Mouse (Mus musculus) G1E (cell line): ENCODE data around the gene Asb15. TPM values are rescaled to one million over a fixed set of nuclear protein-coding genes. Genes with fewer than 3 reads are reported as not detected.

Source experiments
- ATAC-seq: 2 replicates; pipeline ENCODE4 v1.8.0; 2016; ENCODE audit warnings: mild to moderate bottlenecking; ENCODE audit not compliant: insufficient number of reproducible peaks, poor library complexity, low FRiP score, severe bottlenecking; ENCODE audit errors: extremely low read depth
- DNase-seq: peaks from one replicate; pipeline ENCODE4 v3.0.0; 2012; ENCODE audit warnings: low spot score
- H3K27me3 ChIP-seq: 2 replicates; pipeline ENCODE4 v1.6.1; 2012; ENCODE audit warnings: mild to moderate bottlenecking, low read length, inconsistent platforms; ENCODE audit not compliant: insufficient read depth
- H3K36me3 ChIP-seq: replicated peaks from 2 replicates; pipeline ENCODE3; 2012; ENCODE audit warnings: mild to moderate bottlenecking, inconsistent platforms
- H3K4me1 ChIP-seq: 2 replicates; pipeline ENCODE4 v1.6.1; 2012; ENCODE audit warnings: low read depth, low read length, inconsistent platforms, mixed read lengths; ENCODE audit not compliant: insufficient read depth
- H3K4me3 ChIP-seq: 2 replicates; pipeline ENCODE4 v1.5.1; 2012; ENCODE audit warnings: low read depth, mild to moderate bottlenecking, inconsistent platforms, low read length, moderate library complexity, mixed read lengths
- H3K9me3 ChIP-seq: replicated peaks from 2 replicates; pipeline ENCODE4 v1.6.1; 2012; ENCODE audit warnings: inconsistent platforms
- CTCF ChIP-seq: IDR thresholded peaks from 2 replicates; pipeline ENCODE4 v1.5.1; 2012; ENCODE audit warnings: low read depth, low read length, inconsistent platforms, mixed read lengths
- GATA1 ChIP-seq: IDR thresholded peaks from 2 replicates; pipeline ENCODE4 v1.6.1; 2012; ENCODE audit warnings: borderline replicate concordance, low read length, inconsistent platforms, mixed read lengths
- GATA2 ChIP-seq: IDR thresholded peaks from 2 replicates; pipeline ENCODE4 v1.6.1; 2012; ENCODE audit warnings: low read depth, low read length, inconsistent platforms, borderline replicate concordance
- POLR2AphosphoS5 ChIP-seq: IDR thresholded peaks from 2 replicates; pipeline ENCODE4 v1.6.1; 2012; ENCODE audit warnings: low read depth, low read length, inconsistent platforms; ENCODE audit not compliant: insufficient replicate concordance
- TAL1 ChIP-seq: conservative IDR thresholded peaks from 2 replicates; pipeline ENCODE4 v1.6.1; 2012; ENCODE audit warnings: low read depth, low read length, inconsistent platforms, mixed read lengths
- polyA plus RNA-seq: library from polyadenylated mRNA; stranded (reverse); fragments of >175 nt; gene quantifications from 2 replicates; pipeline ENCODE4 v1.2.3, GENCODE M21; 2012
- total RNA-seq, 2 experiments: library from RNA; stranded (forward) in 1 of 2; stranded (reverse) in 1 of 2; fragments of 200-1000 nt in 1 of 2; fragments of >200 nt in 1 of 2; fragmentation: Nextera tagmentation in 1 of 2; gene quantifications; 2 replicates each; pipeline ENCODE4 v1.2.3; 2014 to 2017

The Asb15 gene
- total and polyA plus RNA-seq, 3 experiments: 0.05 TPM; not detected in 2

GRCm38 (mm10) chr6:24616746-24617145 lies 88.8 kb downstream of the Asb15 start:
- TF ChIP-seq TAL1 (no peak), GATA1 (no peak), CTCF (no peak), POLR2AphosphoS5 (no peak), GATA2 (no peak)
- Histone ChIP-seq H3K9me3 (no peaks in the 10 kb centered on the region), H3K27me3 (no peaks in the 10 kb centered on the region), H3K36me3 (peaks cover 70% of the 10 kb centered on the region), H3K4me3 (no peak overlapping the region), H3K4me1 (no peaks in the 10 kb centered on the region)
- ATAC-seq (no peak), DNase-seq (no peak)

- TF ChIP-seq TAL1 (no peak), POLR2AphosphoS5 (no peak), GATA1 (no peak), GATA2 (no peak), CTCF (no peak)
- no peaks in the 10 kb centered on the region for H3K27me3 ChIP-seq
Observed at GRCm38 (mm10) chr6:24619285-24620045, 91.5 kb downstream of the Asb15 start.

GRCm38 (mm10) chr6:24620936-24621335 lies 93.0 kb downstream of the Asb15 start:
- Histone ChIP-seq H3K36me3 (peaks cover 59% of the 10 kb centered on the region), H3K9me3 (no peaks in the 10 kb centered on the region)

More at GRCm38 (mm10) chr6:24619285-24620045, 91.5 kb downstream of the Asb15 start:
- H3K36me3 ChIP-seq: peaks cover 65% of the 10 kb centered on the region
- no peaks in the 10 kb centered on the region for H3K9me3 ChIP-seq
- ATAC-seq: no peak
- no peaks in the 10 kb centered on the region for H3K4me1 ChIP-seq
- no peak for DNase-seq
- H3K4me3 ChIP-seq: no peak overlapping the region

GRCm38 (mm10) chr6:24622098-24622497 lies 94.2 kb downstream of the Asb15 start:
- DNase-seq: no peak
- Histone ChIP-seq H3K4me1 (no peaks in the 10 kb centered on the region), H3K27me3 (no peaks in the 10 kb centered on the region), H3K36me3 (peaks cover 55% of the 10 kb centered on the region), H3K9me3 (no peaks in the 10 kb centered on the region), H3K4me3 (no peak overlapping the region)
- TF ChIP-seq POLR2AphosphoS5: no peak
- TF ChIP-seq CTCF: no peak
- TF ChIP-seq TAL1: no peak
- no peak for TF ChIP-seq GATA1
- TF ChIP-seq GATA2: no peak
- no peak for ATAC-seq

More at GRCm38 (mm10) chr6:24620936-24621335, 93.0 kb downstream of the Asb15 start:
- no peaks in the 10 kb centered on the region for H3K4me1 ChIP-seq
- ATAC-seq (no peak), DNase-seq (no peak)
- no peak overlapping the region for H3K4me3 ChIP-seq
- H3K27me3 ChIP-seq: no peaks in the 10 kb centered on the region
- no peak for TF ChIP-seq TAL1
- TF ChIP-seq GATA2: no peak
- no peak for TF ChIP-seq POLR2AphosphoS5
- no peak for TF ChIP-seq GATA1
- TF ChIP-seq CTCF: no peak

Other genes starting within 250 kb of the Asb15 start
- gene Iqub, start 13.1 kb upstream of the Asb15 start, total RNA-seq (2014; fragmentation: Nextera tagmentation): not detected in 2 replicates
- 0.05 TPM in 1 of 2 replicates, not detected in the other for gene Iqub, start 13.1 kb upstream of the Asb15 start, total RNA-seq (2017)
- gene Iqub, start 13.1 kb upstream of the Asb15 start, polyA plus RNA-seq: not detected in 2 replicates
- gene Ndufa5, start 131 bp upstream of the Asb15 start, total RNA-seq (2014; fragmentation: Nextera tagmentation): 49.7 and 55.7 TPM in 2 replicates
- 358 and 401 TPM in 2 replicates for gene Ndufa5, start 131 bp upstream of the Asb15 start, total RNA-seq (2017)
- gene Ndufa5, start 131 bp upstream of the Asb15 start, polyA plus RNA-seq: 6.1 and 8.3 TPM in 2 replicates
- gene Lmod2, start 69.6 kb downstream of the Asb15 start, total RNA-seq (2014; fragmentation: Nextera tagmentation): not detected in 2 replicates
- 0.11 TPM in 1 of 2 replicates, not detected in the other for gene Lmod2, start 69.6 kb downstream of the Asb15 start, total RNA-seq (2017)
- not detected in 2 replicates for gene Lmod2, start 69.6 kb downstream of the Asb15 start, polyA plus RNA-seq
- 46.9 and 60.4 TPM in 2 replicates for gene Wasl, start 136.9 kb downstream of the Asb15 start, total RNA-seq (2014; fragmentation: Nextera tagmentation)
- 9.0 and 9.6 TPM in 2 replicates for gene Wasl, start 136.9 kb downstream of the Asb15 start, total RNA-seq (2017)
- 26.0 and 27.5 TPM in 2 replicates for gene Wasl, start 136.9 kb downstream of the Asb15 start, polyA plus RNA-seq
- not detected in 2 replicates for gene Hyal6, start 205.1 kb downstream of the Asb15 start, total RNA-seq (2014; fragmentation: Nextera tagmentation)
- 0.12 and 0.22 TPM in 2 replicates for gene Hyal6, start 205.1 kb downstream of the Asb15 start, total RNA-seq (2017)
- not detected in 2 replicates for gene Hyal6, start 205.1 kb downstream of the Asb15 start, polyA plus RNA-seq
- gene Hyal4, start 220.2 kb downstream of the Asb15 start, total RNA-seq (2014; fragmentation: Nextera tagmentation): not detected in 2 replicates
- gene Hyal4, start 220.2 kb downstream of the Asb15 start, total RNA-seq (2017): 0.06 TPM in 1 of 2 replicates, not detected in the other
- gene Hyal4, start 220.2 kb downstream of the Asb15 start, polyA plus RNA-seq: not detected in 2 replicates